Mouse (Mus musculus): ENCODE measurements around the gene H2-Ob. TPM values are rescaled to one million over a fixed set of nuclear protein-coding genes. Genes with fewer than 3 reads are reported as not detected.

H2-Ob gene
- polyA plus RNA-seq, 1 experiment from 2014 or later = 0.30 TPM

DNA sequence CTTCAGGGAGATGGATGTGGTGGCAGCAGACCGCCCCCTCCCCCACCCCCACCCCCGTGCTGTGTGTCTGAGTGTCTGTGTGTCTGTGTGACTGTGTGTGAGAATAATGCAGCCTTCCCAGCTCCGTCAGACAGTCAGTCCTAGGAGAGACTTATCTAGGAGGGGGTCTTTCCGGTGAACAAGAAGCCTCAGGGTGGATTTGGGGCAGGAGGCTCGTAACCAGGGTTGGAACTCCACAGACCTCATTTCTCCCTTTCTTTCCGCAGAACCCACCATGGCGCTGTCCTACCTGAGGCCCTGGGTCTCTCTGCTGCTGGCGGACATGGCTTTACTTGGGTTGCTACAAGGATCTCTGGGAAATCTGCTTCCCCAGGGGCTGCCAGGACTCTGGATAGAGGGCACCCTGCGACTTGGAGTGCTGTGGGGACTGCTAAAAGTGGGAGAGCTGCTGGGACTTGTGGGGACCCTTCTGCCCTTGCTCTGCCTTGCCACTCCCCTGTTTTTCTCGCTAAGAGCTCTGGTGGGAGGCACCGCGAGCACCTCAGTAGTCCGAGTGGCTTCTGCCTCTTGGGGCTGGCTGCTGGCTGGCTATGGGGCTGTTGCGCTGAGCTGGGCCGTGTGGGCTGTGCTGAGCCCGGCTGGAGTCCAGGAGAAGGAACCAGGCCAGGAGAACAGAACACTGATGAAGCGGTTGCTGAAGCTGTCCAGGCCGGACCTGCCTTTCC, 33.5 kb upstream of the H2-Ob start:
- Histone ChIP-seq H3K36me3 (ENCODE audit: control insufficient read depth, insufficient read depth) (no peaks in the 10 kb centered on the region), H3K27ac (ENCODE audit: low read depth, low read length) (no peak overlapping the region), H3K4me1 (replicated peaks; ENCODE audit: control insufficient read depth, insufficient read depth, low read length) (no peaks in the 10 kb centered on the region), H3K4me3 (ENCODE audit: low read depth, low read length) (peak overlapping the region; percentile 66), H3K9ac (ENCODE audit: low read depth, low read length) (peak overlapping the region; percentile 53), H3K9me3 (ENCODE audit: control insufficient read depth) (no peaks in the 10 kb centered on the region), H3K4me2 (replicated peaks; ENCODE audit: low read depth) (peak overlapping the region; percentile 74), H3K27me3 (replicated peaks; ENCODE audit: control insufficient read depth, insufficient read depth, low read length) (no peaks in the 10 kb centered on the region)
- peak; percentile 14 for ATAC-seq
- no peak for TF ChIP-seq CTCF (IDR thresholded peaks at IDR 0.05; ENCODE audit: low read depth)
- WGBS = 25% methylated on average over 18 of the region's 18 CpGs

DNA sequence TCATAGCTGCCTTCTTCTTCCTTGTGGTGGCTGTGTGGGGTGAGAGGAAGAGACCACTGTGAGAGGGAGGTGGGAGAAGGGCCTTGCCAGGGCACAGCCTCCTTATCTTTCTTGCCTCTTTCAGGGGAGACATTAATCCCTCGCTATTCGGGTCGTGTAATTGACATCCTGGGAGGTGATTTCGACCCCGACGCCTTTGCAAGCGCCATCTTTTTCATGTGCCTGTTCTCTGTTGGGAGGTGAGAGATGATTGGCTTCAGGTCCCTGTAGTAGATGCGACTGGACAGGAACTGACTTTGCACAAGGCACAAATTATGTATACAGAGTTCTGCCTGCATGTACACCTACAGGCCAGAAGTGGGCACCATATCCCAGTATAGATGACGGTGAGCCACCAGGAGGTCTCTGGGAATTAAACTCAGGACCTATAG, 32.9 kb upstream of the H2-Ob start:
- 0 out of 2 replicates have a peak, but pooled peaks have one; percentile 25 for ATAC-seq
- Histone ChIP-seq H3K4me3 (ENCODE audit: low read depth, low read length) (peak overlapping the region; percentile 66; the same call in 1 of the 2 replicates), H3K4me1 (replicated peaks; ENCODE audit: control insufficient read depth, insufficient read depth, low read length) (no peaks in the 10 kb centered on the region), H3K9ac (ENCODE audit: low read depth, low read length) (no peak overlapping the region), H3K36me3 (ENCODE audit: control insufficient read depth, insufficient read depth) (no peaks in the 10 kb centered on the region), H3K27ac (ENCODE audit: low read depth, low read length) (no peak overlapping the region), H3K4me2 (replicated peaks; ENCODE audit: low read depth) (peak overlapping the region; percentile 74), H3K9me3 (ENCODE audit: control insufficient read depth) (no peaks in the 10 kb centered on the region), H3K27me3 (replicated peaks; ENCODE audit: control insufficient read depth, insufficient read depth, low read length) (no peaks in the 10 kb centered on the region)
- TF ChIP-seq CTCF (IDR thresholded peaks at IDR 0.05; ENCODE audit: low read depth) = peak; percentile 76
- WGBS = 26% methylated on average over 9 of the region's 9 CpGs

DNA sequence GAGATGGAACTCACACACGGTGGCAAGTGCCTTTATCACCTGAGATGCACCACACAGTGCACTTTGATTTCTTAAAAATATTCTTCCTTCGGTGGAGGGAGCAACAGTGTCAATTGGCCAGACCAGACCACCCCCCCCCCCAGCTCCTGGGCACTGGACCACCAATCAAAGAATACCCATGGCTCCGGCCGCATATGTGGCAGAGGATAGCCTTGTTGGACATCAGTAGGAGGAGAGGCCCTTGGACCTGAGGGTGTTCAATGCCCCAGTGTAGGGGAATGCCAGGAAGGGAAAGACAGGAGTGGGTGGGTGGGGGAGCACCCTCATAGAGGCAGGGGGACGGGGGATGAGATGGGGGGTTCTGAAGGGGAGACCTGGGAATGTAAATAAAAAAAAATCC, 32.0 kb upstream of the H2-Ob start:
- H3K4me2 ChIP-seq (replicated peaks; ENCODE audit: low read depth) = no peak overlapping the region
- TF ChIP-seq CTCF (IDR thresholded peaks at IDR 0.05; ENCODE audit: low read depth) = no peak
- H3K9me3 ChIP-seq (ENCODE audit: control insufficient read depth) = no peaks in the 10 kb centered on the region
- no peak for ATAC-seq
- H3K36me3 ChIP-seq (ENCODE audit: control insufficient read depth, insufficient read depth) = no peaks in the 10 kb centered on the region
- H3K4me1 ChIP-seq (replicated peaks; ENCODE audit: control insufficient read depth, insufficient read depth, low read length) = no peaks in the 10 kb centered on the region
- no peak overlapping the region for H3K27ac ChIP-seq (ENCODE audit: low read depth, low read length)
- H3K9ac ChIP-seq (ENCODE audit: low read depth, low read length) = no peak overlapping the region
- no peak overlapping the region for H3K4me3 ChIP-seq (ENCODE audit: low read depth, low read length)
- WGBS = 87% methylated on average over 5 of the region's 5 CpGs
- H3K27me3 ChIP-seq (replicated peaks; ENCODE audit: control insufficient read depth, insufficient read depth, low read length) = no peaks in the 10 kb centered on the region

DNA sequence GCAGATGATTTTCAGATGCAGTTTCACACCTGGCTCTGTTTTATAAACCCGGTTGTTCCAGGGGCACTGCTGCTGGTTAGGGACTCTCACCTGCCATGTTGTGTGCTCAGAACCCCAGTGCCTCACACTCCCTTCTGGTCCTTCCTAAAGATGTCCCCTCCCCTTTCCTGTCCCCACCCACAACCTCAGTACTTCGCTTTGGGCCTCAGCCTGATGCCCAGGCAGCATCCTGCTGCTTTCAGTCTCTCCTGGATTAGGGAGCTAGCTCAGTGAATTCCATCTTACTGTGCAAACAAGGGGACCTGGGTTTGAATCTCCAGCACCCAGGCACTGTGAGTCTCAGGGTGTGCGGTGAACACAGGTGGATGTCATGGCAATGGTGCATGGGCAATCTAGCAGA, 31.2 kb upstream of the H2-Ob start:
- Histone ChIP-seq H3K9ac (ENCODE audit: low read depth, low read length) (no peak overlapping the region), H3K4me2 (replicated peaks; ENCODE audit: low read depth) (no peak overlapping the region), H3K9me3 (ENCODE audit: control insufficient read depth) (no peaks in the 10 kb centered on the region), H3K36me3 (ENCODE audit: control insufficient read depth, insufficient read depth) (no peaks in the 10 kb centered on the region), H3K27me3 (replicated peaks; ENCODE audit: control insufficient read depth, insufficient read depth, low read length) (0 out of 2 replicates have a peak, but pooled peaks cover 4% of the 10 kb centered on the region), H3K4me3 (ENCODE audit: low read depth, low read length) (no peak overlapping the region), H3K4me1 (replicated peaks; ENCODE audit: control insufficient read depth, insufficient read depth, low read length) (no peaks in the 10 kb centered on the region), H3K27ac (ENCODE audit: low read depth, low read length) (no peak overlapping the region)
- 68% methylated on average over 3 of the region's 3 CpGs for WGBS
- TF ChIP-seq CTCF (IDR thresholded peaks at IDR 0.05; ENCODE audit: low read depth) = no peak
- ATAC-seq = no peak

DNA sequence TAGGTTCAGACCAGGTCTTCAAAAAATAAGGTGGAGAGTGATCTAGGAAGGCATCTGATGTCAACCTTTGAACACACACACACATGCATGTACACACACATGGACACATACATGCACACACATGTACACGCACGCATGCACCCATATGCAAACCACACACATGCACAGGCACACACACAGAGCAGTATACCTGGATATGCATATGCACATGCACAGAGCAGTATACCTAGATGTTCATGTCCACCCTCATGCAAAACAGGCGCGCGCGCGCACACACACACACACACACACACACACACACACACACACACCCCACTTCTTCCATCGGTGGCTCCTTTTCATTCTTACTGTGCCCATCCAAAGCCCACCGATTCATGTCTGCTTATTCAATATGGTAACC, 30.8 kb upstream of the H2-Ob start:
- Histone ChIP-seq H3K4me2 (replicated peaks; ENCODE audit: low read depth) (no peak overlapping the region), H3K27ac (ENCODE audit: low read depth, low read length) (no peak overlapping the region), H3K4me1 (replicated peaks; ENCODE audit: control insufficient read depth, insufficient read depth, low read length) (no peaks in the 10 kb centered on the region), H3K36me3 (ENCODE audit: control insufficient read depth, insufficient read depth) (no peaks in the 10 kb centered on the region), H3K4me3 (ENCODE audit: low read depth, low read length) (no peak overlapping the region), H3K9ac (ENCODE audit: low read depth, low read length) (no peak overlapping the region), H3K9me3 (ENCODE audit: control insufficient read depth) (no peaks in the 10 kb centered on the region), H3K27me3 (replicated peaks; ENCODE audit: control insufficient read depth, insufficient read depth, low read length) (0 out of 2 replicates have a peak, but pooled peaks cover 6% of the 10 kb centered on the region)
- 95% methylated on average over 9 of the region's 9 CpGs for WGBS
- TF ChIP-seq CTCF (IDR thresholded peaks at IDR 0.05; ENCODE audit: low read depth) = no peak
- no peak for ATAC-seq

DNA sequence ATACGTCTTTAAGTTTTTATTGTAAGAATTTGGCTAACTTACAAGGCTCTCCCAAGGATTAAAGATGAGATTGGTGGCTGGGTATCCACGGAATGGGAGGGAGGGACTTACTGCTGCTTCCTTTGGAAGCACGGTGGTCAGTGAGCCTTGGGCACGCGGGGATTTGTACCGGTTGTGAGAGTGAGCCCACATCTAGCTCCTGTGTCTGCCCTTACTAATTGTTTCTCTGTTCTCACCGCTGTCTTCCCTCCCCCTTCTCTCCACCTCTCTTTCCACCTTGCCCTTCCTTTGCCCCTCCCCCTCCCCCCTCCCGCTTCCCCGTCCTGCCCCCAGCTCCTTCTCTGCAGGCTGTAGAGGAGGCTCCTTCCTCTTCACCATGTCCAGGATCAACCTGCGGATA, 30.3 kb upstream of the H2-Ob start:
- Histone ChIP-seq H3K27ac (ENCODE audit: low read depth, low read length) (no peak overlapping the region), H3K36me3 (ENCODE audit: control insufficient read depth, insufficient read depth) (no peaks in the 10 kb centered on the region), H3K27me3 (replicated peaks; ENCODE audit: control insufficient read depth, insufficient read depth, low read length) (0 out of 2 replicates have a peak, but pooled peaks cover 8% of the 10 kb centered on the region), H3K9ac (ENCODE audit: low read depth, low read length) (no peak overlapping the region), H3K4me2 (replicated peaks; ENCODE audit: low read depth) (no peak overlapping the region), H3K4me1 (replicated peaks; ENCODE audit: control insufficient read depth, insufficient read depth, low read length) (no peaks in the 10 kb centered on the region), H3K9me3 (ENCODE audit: control insufficient read depth) (no peaks in the 10 kb centered on the region), H3K4me3 (ENCODE audit: low read depth, low read length) (no peak overlapping the region)
- ATAC-seq = no peak
- TF ChIP-seq CTCF (IDR thresholded peaks at IDR 0.05; ENCODE audit: low read depth) = no peak
- 16% methylated on average over 10 of the region's 10 CpGs for WGBS
